Mouse (Mus musculus): ENCODE measurements around the gene Nhlrc1. TPM values are rescaled to one million over a fixed set of nuclear protein-coding genes. Genes with fewer than 3 reads are reported as not detected.
A peak's percentile ranks its signal among the peaks of the same experiment; 100 is the strongest.

Nhlrc1 gene
- polyA plus RNA-seq, 1 experiment from 2014 or later, result 2.9 TPM

DNA sequence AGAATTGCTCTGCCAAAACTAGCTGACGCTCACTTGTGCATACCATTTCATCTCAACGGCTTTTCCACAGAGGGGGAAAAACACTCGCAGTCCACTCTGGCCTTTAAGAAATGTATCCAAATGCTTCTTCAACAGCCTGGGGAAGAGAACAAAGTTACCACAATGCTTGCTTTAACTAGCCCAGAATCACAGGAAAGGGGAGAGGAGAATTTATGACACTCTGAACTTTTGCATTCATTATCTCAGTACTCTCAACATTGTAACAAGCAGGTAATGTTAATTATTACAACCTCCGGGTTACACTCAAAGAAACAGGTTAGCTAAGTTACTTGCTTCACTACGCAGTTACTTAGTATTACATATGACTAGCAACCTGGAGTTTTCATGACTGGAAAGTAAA lies 25.4 kb upstream of the Nhlrc1 start:
- Histone ChIP-seq H3K27ac (no peak overlapping the region), H3K4me3 (no peak overlapping the region), H3K27me3 (ENCODE audit: insufficient read depth, poor library complexity, severe bottlenecking) (no peaks in the 10 kb centered on the region), H3K36me3 (no peaks in the 10 kb centered on the region), H3K9me3 (no peaks in the 10 kb centered on the region), H3K4me1 (peaks cover 19% of the 10 kb centered on the region)
- no peak for DNase-seq (ENCODE audit: low spot score)
- 89% methylated on average over 5 of the region's 5 CpGs for WGBS

GRCm38 (mm10) chr13:47037946-47038345 lies 23.3 kb upstream of the Nhlrc1 start:
- Histone ChIP-seq H3K4me3 (no peak overlapping the region), H3K27ac (no peak overlapping the region), H3K36me3 (no peaks in the 10 kb centered on the region), H3K27me3 (ENCODE audit: insufficient read depth, poor library complexity, severe bottlenecking) (no peaks in the 10 kb centered on the region), H3K4me1 (peaks cover 6% of the 10 kb centered on the region), H3K9me3 (no peaks in the 10 kb centered on the region)
- DNase-seq (ENCODE audit: low spot score), result no peak
- 85% methylated on average over 6 of the region's 6 CpGs for WGBS

GRCm38 (mm10) chr13:47033602-47034001 lies 19.0 kb upstream of the Nhlrc1 start:
- H3K27me3 ChIP-seq (ENCODE audit: insufficient read depth, poor library complexity, severe bottlenecking), result no peaks in the 10 kb centered on the region
- no peak for DNase-seq (ENCODE audit: low spot score)
- no peak overlapping the region for H3K27ac ChIP-seq
- peaks cover 8% of the 10 kb centered on the region; the same call in 1 of the 2 replicates for H3K4me1 ChIP-seq
- 84% methylated on average over 4 of the region's 4 CpGs for WGBS
- H3K9me3 ChIP-seq, result no peaks in the 10 kb centered on the region
- H3K4me3 ChIP-seq, result no peak overlapping the region
- no peaks in the 10 kb centered on the region for H3K36me3 ChIP-seq

- 87% methylated on average over 17 of the region's 17 CpGs for WGBS
- Histone ChIP-seq H3K4me3 (no peak overlapping the region), H3K9me3 (no peaks in the 10 kb centered on the region), H3K27me3 (ENCODE audit: insufficient read depth, poor library complexity, severe bottlenecking) (no peaks in the 10 kb centered on the region), H3K27ac (no peak overlapping the region), H3K36me3 (no peaks in the 10 kb centered on the region), H3K4me1 (peaks cover 8% of the 10 kb centered on the region; the same call in 1 of the 2 replicates)
- no peak for DNase-seq (ENCODE audit: low spot score)
These were observed 15.9 kb upstream of the Nhlrc1 start for GRCm38 (mm10) chr13:47030376-47031107.

- Histone ChIP-seq H3K27ac (no peak overlapping the region), H3K36me3 (no peaks in the 10 kb centered on the region), H3K4me3 (no peak overlapping the region), H3K9me3 (no peaks in the 10 kb centered on the region), H3K27me3 (ENCODE audit: insufficient read depth, poor library complexity, severe bottlenecking) (peaks cover 1% of the 10 kb centered on the region; the same call in 1 of the 2 replicates), H3K4me1 (no peaks in the 10 kb centered on the region)
- 77% methylated on average over 7 of the region's 7 CpGs for WGBS
- no peak for DNase-seq (ENCODE audit: low spot score)
These were observed 6.1 kb upstream of the Nhlrc1 start for GRCm38 (mm10) chr13:47020798-47021197.

- no peaks in the 10 kb centered on the region for H3K36me3 ChIP-seq
- no peak for DNase-seq (ENCODE audit: low spot score)
- peaks cover 2% of the 10 kb centered on the region for H3K4me1 ChIP-seq
- peaks cover 9% of the 10 kb centered on the region; the same call in 1 of the 2 replicates for H3K27me3 ChIP-seq (ENCODE audit: insufficient read depth, poor library complexity, severe bottlenecking)
- no peaks in the 10 kb centered on the region for H3K9me3 ChIP-seq
- no peak overlapping the region for H3K4me3 ChIP-seq
- WGBS, result 85% methylated on average over 7 of the region's 7 CpGs
- H3K27ac ChIP-seq, result no peak overlapping the region
These were observed 5.1 kb upstream of the Nhlrc1 start for GRCm38 (mm10) chr13:47019774-47020173.

DNA sequence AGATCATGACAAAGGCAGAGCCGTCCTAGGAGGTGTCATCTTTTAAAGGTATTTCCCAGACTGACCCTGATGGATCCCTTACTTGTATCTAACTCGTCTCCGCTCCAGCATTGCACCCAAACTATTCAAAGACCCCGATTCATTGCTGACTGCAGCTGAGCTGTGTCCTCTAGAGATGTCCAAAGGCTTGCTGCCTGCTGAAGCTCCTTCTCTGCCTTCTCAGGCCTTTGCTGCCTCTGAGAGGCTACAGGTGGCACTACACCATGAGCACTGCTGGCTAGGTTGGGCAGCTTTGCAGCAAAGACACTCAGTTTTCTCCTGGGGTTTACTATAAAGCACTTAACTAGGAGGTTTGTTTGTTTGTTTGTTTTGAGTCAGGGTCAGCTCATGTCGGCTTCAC lies 2.6 kb upstream of the Nhlrc1 start:
- WGBS, result 37% methylated on average over 5 of the region's 5 CpGs
- Histone ChIP-seq H3K27me3 (ENCODE audit: insufficient read depth, poor library complexity, severe bottlenecking) (peaks cover 27% of the 10 kb centered on the region), H3K4me1 (peaks cover 12% of the 10 kb centered on the region), H3K27ac (no peak overlapping the region), H3K9me3 (no peaks in the 10 kb centered on the region), H3K4me3 (no peak overlapping the region), H3K36me3 (no peaks in the 10 kb centered on the region)
- no peak for DNase-seq (ENCODE audit: low spot score)

DNA sequence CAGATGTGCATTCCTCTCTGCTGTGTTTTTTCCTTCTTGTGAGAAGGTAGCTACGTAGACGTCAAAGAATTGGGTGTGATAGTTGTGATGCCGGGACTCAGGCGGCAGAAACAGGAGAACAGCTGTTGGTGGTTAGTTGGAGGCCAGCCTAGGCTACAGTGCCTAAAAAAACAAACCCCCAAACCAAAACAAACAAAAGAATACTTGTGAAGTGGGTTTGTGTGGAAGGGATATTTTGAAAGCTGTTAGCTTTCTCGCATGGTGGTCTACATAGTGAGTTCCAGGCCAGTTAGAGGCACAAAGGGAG lies 498 bp upstream of the Nhlrc1 start:
- H3K9me3 ChIP-seq, result peaks cover 11% of the 10 kb centered on the region
- H3K36me3 ChIP-seq, result peaks cover 7% of the 10 kb centered on the region; the same call in 1 of the 2 replicates
- no peak overlapping the region for H3K27ac ChIP-seq
- peaks cover 27% of the 10 kb centered on the region for H3K27me3 ChIP-seq (ENCODE audit: insufficient read depth, poor library complexity, severe bottlenecking)
- DNase-seq (ENCODE audit: low spot score), result no peak
- H3K4me1 ChIP-seq, result peaks cover 12% of the 10 kb centered on the region
- WGBS, result 68% methylated on average over 5 of the region's 5 CpGs
- H3K4me3 ChIP-seq, result peak overlapping the region; percentile 65

DNA sequence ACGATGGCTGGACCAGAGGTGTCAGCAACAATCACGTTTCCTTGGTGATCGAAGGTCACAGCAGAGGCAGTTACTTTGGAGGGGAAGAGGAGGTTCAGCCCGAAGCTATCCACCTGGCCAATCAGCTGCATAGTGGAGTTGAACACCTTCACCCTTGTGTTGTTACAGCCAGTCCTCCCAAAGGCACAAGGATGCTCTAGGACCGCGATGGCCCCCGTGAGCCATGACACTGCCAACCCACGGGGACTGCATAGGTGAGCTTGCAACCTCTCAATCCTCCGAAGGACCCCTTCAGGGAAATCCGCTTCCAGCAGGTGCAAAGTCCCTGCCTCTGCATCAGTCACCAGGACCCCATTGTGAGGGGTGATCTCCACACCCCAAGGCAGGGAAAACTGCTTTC lies 910 bp downstream of the Nhlrc1 start:
- WGBS, result 55% methylated on average over 10 of the region's 10 CpGs
- H3K27me3 ChIP-seq (ENCODE audit: insufficient read depth, poor library complexity, severe bottlenecking), result peaks cover 27% of the 10 kb centered on the region
- peak overlapping the region; percentile 65 for H3K4me3 ChIP-seq
- peaks cover 17% of the 10 kb centered on the region for H3K9me3 ChIP-seq
- H3K27ac ChIP-seq, result no peak overlapping the region
- H3K36me3 ChIP-seq, result peaks cover 11% of the 10 kb centered on the region; the same call in 1 of the 2 replicates
- H3K4me1 ChIP-seq, result peaks cover 12% of the 10 kb centered on the region
- no peak for DNase-seq (ENCODE audit: low spot score)

DNA sequence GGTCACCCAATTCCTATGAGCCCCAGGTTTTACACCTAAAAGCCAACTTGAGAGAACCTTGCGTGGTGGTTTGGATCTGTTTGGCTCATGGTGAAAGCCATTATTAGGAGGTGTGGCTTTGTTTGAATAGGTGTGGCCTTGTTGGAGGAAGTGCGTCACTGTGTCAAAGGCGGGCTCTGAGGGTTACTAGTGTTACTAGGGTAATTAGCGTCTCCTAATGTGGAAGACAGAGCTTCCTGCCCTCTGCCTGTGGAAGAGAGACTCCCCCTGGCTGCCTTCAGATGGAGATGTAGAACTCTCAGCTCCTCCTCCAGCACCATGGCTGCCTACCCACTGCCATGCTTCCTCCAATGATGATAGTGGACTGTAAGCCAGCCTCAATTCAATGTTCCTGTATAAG lies 13.1 kb downstream of the Nhlrc1 start:
- H3K27ac ChIP-seq, result no peak overlapping the region
- no peaks in the 10 kb centered on the region for H3K36me3 ChIP-seq
- WGBS, result 83% methylated on average over 4 of the region's 4 CpGs
- no peak for DNase-seq (ENCODE audit: low spot score)
- H3K9me3 ChIP-seq, result no peaks in the 10 kb centered on the region
- H3K27me3 ChIP-seq (ENCODE audit: insufficient read depth, poor library complexity, severe bottlenecking), result no peaks in the 10 kb centered on the region
- no peak overlapping the region for H3K4me3 ChIP-seq
- H3K4me1 ChIP-seq, result no peaks in the 10 kb centered on the region

GRCm38 (mm10) chr13:46999498-46999897 lies 15.2 kb downstream of the Nhlrc1 start:
- 56% methylated on average over 5 of the region's 5 CpGs for WGBS
- no peaks in the 10 kb centered on the region for H3K9me3 ChIP-seq
- H3K4me3 ChIP-seq, result no peak overlapping the region
- H3K4me1 ChIP-seq, result no peaks in the 10 kb centered on the region
- H3K27me3 ChIP-seq (ENCODE audit: insufficient read depth, poor library complexity, severe bottlenecking), result no peaks in the 10 kb centered on the region
- H3K36me3 ChIP-seq, result no peaks in the 10 kb centered on the region
- DNase-seq (ENCODE audit: low spot score), result no peak
- H3K27ac ChIP-seq, result no peak overlapping the region

- Histone ChIP-seq H3K4me3 (no peak overlapping the region), H3K36me3 (no peaks in the 10 kb centered on the region), H3K9me3 (no peaks in the 10 kb centered on the region), H3K27ac (no peak overlapping the region), H3K4me1 (no peaks in the 10 kb centered on the region), H3K27me3 (ENCODE audit: insufficient read depth, poor library complexity, severe bottlenecking) (no peaks in the 10 kb centered on the region)
- no peak for DNase-seq (ENCODE audit: low spot score)
- WGBS, result 73% methylated on average over 4 of the region's 4 CpGs
These were observed 17.3 kb downstream of the Nhlrc1 start for GRCm38 (mm10) chr13:46997355-46997754.

- Histone ChIP-seq H3K4me3 (no peak overlapping the region), H3K36me3 (no peaks in the 10 kb centered on the region), H3K4me1 (peaks cover 6% of the 10 kb centered on the region; the same call in 1 of the 2 replicates), H3K9me3 (no peaks in the 10 kb centered on the region), H3K27ac (no peak overlapping the region), H3K27me3 (ENCODE audit: insufficient read depth, poor library complexity, severe bottlenecking) (no peaks in the 10 kb centered on the region)
- no peak for DNase-seq (ENCODE audit: low spot score)
- WGBS, result 89% methylated on average over 2 of the region's 2 CpGs
These were observed 21.4 kb downstream of the Nhlrc1 start for GRCm38 (mm10) chr13:46993274-46993551.

All from heart, embryonic 10.5 days (tissue).